Mouse (Mus musculus): ENCODE results near the gene Atxn7. TPM values are rescaled to one million over a fixed set of nuclear protein-coding genes. Genes with fewer than 3 reads are reported as not detected.
"Not testable (repeated sequence)": the region's sequence is repeated elsewhere in the genome, so short reads cannot be mapped to it uniquely, and the experiment has no call there.

The Atxn7 gene
- 4.2 and 5.9 TPM in 2 replicates for polyA plus RNA-seq (2015; fragmentation: Nextera tagmentation; extraction: Ambion mirVana)

DNA sequence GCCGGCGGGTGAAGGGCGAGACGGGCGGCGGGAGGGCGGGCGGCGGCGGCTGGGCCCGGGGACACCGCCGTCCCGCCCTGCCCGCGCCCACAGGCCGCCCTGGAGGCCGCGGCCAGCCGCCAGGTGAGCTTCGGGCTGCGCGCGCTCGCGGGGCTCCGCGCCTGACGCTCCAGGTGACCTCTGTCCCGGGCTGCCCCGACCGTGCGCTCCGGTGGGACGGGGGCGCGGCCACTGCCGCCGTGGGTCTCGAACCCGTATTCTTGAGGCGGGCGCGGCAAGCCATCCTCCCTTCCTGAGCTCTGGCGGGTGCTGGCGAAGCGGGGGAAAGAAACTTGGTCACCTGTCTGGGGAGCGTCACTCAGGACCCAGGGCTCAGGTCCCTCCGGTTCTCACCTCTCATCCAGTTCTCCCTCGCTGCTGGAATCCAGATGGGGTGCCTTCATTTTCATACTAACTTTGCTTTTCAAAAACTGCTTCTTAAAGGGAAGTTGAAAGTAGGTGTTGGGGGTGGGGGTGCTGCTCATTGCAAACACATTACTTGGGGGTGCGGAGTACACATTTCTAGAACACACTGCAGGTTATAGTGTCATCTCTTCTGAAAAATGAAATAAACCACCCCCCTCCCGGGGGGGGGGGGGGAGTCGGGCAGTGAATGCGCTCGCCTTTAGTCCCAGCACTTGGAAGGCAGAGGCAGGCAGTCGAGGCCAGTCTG is at the start of gene Atxn7, which contains the start of gene Thoc7:
TSS of gene Atxn7 (plus strand) at position 40 of the 712 bp plus-strand sequence.
TSS of gene Thoc7 (minus strand) at position 452 of the 712 bp plus-strand sequence.
- WGBS, result 3% methylated on average over 38 of the region's 56 CpGs
- ATAC-seq, result peak; percentile 74
- Histone ChIP-seq H3K9ac (peak within 1 kb of the TSS; percentile 92), H3K36me3 (ENCODE audit: poor library complexity, severe bottlenecking) (no peaks in the 10 kb centered on the region), H3K4me2 (peak within 1 kb of the TSS; percentile 68), H3K4me3 (peak within 1 kb of the TSS; percentile 93), H3K27me3 (no peaks in the 10 kb centered on the region), H3K27ac (peak within 1 kb of the TSS; percentile 79), H3K9me3 (replicated peaks) (no peaks in the 10 kb centered on the region), H3K4me1 (peaks cover 28% of the 10 kb centered on the region)

DNA sequence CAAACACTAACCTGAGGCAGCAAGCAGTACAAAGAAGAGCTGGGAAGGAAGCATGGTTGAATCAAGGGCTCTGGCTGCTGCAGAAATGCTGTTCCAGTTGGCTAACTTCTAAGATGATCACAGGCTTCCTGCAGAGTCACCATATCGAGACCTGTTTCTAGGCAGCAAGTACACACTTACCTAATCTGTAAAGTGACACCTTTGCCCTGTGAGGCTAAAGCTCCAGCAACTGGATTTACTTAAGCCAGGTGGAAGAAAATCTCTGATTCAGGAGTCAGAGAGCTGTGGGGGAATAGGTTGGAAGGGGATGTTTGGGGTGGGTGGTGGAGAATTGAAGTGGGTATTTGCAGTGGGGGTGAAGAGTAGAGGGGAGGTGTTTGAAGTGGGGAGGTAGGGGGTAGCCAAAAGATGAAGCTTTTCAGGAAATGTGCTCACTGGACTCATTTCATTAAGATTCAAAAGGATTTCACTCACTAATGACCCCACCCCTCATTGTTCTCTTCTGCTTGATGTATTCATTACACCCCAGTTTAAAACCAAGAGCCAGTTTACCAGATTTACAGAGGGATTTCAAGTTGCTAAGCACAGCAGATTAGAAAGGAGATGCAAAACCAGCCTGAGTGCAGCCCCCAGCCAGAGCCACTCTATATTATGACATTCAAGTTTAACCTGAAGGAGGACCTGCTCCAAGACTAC is 46.7 kb upstream of the Atxn7 start, which contains the start of gene Gm281:
TSS of gene Gm281 (minus strand) at position 92 of the 696 bp plus-strand sequence.
- Histone ChIP-seq H3K27ac (no peak within 1 kb of the TSS), H3K4me1 (no peaks in the 10 kb centered on the region), H3K27me3 (no peaks in the 10 kb centered on the region), H3K9ac (no peak within 1 kb of the TSS), H3K9me3 (replicated peaks) (no peaks in the 10 kb centered on the region), H3K4me3 (no peak within 1 kb of the TSS), H3K4me2 (no peak within 1 kb of the TSS), H3K36me3 (ENCODE audit: poor library complexity, severe bottlenecking) (no peaks in the 10 kb centered on the region)
- ATAC-seq, result no peak
- WGBS, result 12% methylated on average over 1 of the region's 1 CpGs

DNA sequence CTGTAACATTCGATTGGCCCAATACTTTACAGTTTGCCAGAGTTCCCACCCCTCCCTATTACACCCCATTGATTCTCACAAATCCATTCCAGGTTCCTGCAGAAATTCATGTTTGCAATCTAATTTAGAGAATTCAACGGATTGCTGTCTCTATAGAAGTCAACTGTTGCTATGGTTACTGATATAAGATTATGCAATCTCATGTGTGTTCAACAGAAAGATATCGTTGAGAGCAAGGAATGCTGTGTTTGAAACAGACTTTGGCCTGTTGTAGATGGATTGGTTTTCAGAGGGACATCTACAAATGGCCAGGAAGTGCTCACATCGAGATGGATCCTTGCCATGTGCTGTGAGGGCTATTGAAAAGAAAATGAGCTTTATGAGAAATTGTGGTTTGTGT is 46.0 kb upstream of the Atxn7 start:
- Histone ChIP-seq H3K36me3 (ENCODE audit: poor library complexity, severe bottlenecking) (no peaks in the 10 kb centered on the region), H3K9me3 (replicated peaks) (no peaks in the 10 kb centered on the region), H3K27me3 (no peaks in the 10 kb centered on the region), H3K4me1 (no peaks in the 10 kb centered on the region), H3K4me3 (no peak overlapping the region), H3K4me2 (no peak overlapping the region), H3K9ac (no peak overlapping the region), H3K27ac (no peak overlapping the region)
- WGBS, result 70% methylated on average over 4 of the region's 4 CpGs
- ATAC-seq, result no peak

DNA sequence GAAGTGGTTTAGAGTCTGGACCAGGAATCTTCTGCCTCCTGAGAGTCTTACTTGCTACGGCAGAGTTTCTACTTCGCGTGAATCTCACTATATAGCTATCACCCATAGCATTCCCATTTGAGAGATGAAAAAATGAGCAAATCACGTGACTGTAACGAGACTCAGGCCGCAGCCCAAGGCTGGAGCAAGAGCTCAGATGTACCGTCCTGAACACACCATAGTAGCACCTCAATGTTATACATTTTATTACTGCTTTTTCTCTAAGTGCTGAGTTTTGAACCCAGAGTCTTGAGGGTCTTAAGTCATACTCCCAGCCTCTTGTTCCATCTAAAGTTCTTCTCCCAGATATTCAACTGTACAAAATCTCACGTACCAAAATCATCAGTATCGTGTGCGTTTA is 44.0 kb upstream of the Atxn7 start:
- Histone ChIP-seq H3K4me3 (no peak overlapping the region), H3K27ac (no peak overlapping the region), H3K9ac (no peak overlapping the region), H3K9me3 (replicated peaks) (no peaks in the 10 kb centered on the region), H3K27me3 (no peaks in the 10 kb centered on the region), H3K36me3 (ENCODE audit: poor library complexity, severe bottlenecking) (no peaks in the 10 kb centered on the region), H3K4me1 (no peaks in the 10 kb centered on the region), H3K4me2 (no peak overlapping the region)
- 0 out of 2 replicates have a peak, but pooled peaks have one; percentile 31 for ATAC-seq
- WGBS, result 88% methylated on average over 10 of the region's 10 CpGs

DNA sequence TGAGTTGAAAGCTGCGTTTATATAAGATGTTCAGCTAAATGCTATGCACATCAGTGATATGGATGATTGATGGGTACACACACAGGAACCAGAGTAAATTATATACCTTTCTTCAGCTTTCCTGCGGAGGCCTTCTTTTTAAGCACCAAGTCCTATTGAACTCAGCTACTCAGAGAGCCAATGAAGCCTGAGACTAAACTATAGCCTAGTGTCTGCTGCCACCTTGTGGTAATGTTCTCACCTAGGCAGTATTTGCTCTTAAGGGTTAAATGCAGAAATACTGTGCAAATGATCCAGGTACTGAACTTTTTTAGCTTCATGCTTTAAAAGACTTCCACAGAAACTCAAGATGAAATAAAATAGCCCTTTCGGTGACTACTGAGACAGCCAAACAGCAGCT is 43.6 kb upstream of the Atxn7 start:
- H3K27me3 ChIP-seq, result no peaks in the 10 kb centered on the region
- ATAC-seq, result peak; percentile 93

DNA sequence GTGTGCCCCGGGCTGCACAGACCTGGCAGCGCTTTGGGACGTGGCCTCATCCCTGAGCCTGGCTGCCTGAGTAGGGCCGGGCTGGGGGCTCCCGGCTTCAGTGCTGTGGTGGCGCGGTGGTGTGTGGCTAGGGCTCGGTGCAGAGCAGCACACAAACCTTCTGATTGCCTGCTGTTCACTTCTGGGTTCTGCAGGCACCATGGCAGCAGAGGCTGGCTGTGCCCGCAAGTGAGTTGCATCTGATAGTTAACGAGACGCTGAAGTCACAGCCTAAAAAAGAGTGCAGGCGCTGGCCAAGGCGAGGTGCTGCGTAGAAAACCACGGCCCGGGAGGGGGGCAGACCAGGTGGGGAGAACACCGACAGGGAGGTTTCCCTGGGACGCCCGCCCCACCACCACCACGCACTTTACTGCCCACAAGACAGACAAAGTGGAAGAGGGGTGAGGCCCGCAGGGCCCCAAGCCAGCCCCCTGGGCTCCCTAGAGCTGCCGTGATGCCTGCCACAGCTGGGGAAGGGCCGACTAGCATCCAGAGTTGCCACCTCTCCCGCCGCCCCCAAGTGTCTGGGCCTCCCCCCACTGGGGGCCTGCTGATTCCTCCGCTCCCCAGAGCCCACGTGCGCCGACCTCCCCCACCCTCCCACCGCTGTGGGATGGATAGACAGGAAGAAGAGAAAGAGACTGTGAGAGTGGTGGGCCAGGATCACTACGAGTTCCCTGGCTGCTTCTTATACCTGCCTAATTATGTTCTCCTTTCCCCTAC is 27.8 kb upstream of the Atxn7 start:
- Histone ChIP-seq H3K36me3 (ENCODE audit: poor library complexity, severe bottlenecking) (no peaks in the 10 kb centered on the region), H3K9ac (peak overlapping the region; percentile 48), H3K4me3 (peak overlapping the region; percentile 30), H3K4me1 (0 out of 2 replicates have a peak, but pooled peaks cover 4% of the 10 kb centered on the region), H3K27me3 (no peaks in the 10 kb centered on the region), H3K27ac (no peak overlapping the region), H3K9me3 (replicated peaks) (peaks cover 5% of the 10 kb centered on the region; the same call in 1 of the 2 replicates), H3K4me2 (peak overlapping the region; percentile 57)
- ATAC-seq, result peak; percentile 78
- 31% methylated on average over 29 of the region's 31 CpGs for WGBS

More for the DNA sequence above, 43.6 kb upstream of the Atxn7 start:
- no peaks in the 10 kb centered on the region for H3K36me3 ChIP-seq (ENCODE audit: poor library complexity, severe bottlenecking)
- no peak overlapping the region for H3K4me2 ChIP-seq
- no peak overlapping the region for H3K27ac ChIP-seq
- 34% methylated on average over 3 of the region's 3 CpGs for WGBS
- no peak overlapping the region for H3K4me3 ChIP-seq
- H3K9ac ChIP-seq, result no peak overlapping the region
- no peaks in the 10 kb centered on the region for H3K9me3 ChIP-seq (replicated peaks)
- no peaks in the 10 kb centered on the region for H3K4me1 ChIP-seq

DNA sequence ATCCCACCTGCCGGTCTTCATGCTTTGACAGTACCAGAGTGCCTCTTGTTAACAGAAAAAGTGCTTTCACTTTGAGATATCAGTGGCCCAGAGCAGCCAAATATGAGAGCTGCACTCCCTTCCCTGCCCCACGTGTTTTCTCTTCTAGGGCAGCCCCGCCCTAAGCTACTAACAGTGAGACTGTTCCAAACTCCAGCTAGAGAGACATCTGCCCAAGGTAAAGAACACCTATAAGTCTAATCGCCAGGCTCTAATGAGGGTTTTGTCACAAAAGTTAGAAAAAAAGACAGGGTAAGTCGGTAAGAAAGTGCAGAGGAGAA is 27.2 kb upstream of the Atxn7 start:
- H3K9ac ChIP-seq, result no peak overlapping the region
- H3K27ac ChIP-seq, result no peak overlapping the region
- peak overlapping the region; percentile 57 for H3K4me2 ChIP-seq
- H3K4me1 ChIP-seq, result 0 out of 2 replicates have a peak, but pooled peaks cover 4% of the 10 kb centered on the region
- no peak overlapping the region for H3K4me3 ChIP-seq
- H3K9me3 ChIP-seq (replicated peaks), result peaks cover 5% of the 10 kb centered on the region; the same call in 1 of the 2 replicates
- no peaks in the 10 kb centered on the region for H3K27me3 ChIP-seq
- no peak; the same call in 1 of the 2 replicates for ATAC-seq
- WGBS, result 52% methylated on average over 5 of the region's 5 CpGs
- no peaks in the 10 kb centered on the region for H3K36me3 ChIP-seq (ENCODE audit: poor library complexity, severe bottlenecking)

DNA sequence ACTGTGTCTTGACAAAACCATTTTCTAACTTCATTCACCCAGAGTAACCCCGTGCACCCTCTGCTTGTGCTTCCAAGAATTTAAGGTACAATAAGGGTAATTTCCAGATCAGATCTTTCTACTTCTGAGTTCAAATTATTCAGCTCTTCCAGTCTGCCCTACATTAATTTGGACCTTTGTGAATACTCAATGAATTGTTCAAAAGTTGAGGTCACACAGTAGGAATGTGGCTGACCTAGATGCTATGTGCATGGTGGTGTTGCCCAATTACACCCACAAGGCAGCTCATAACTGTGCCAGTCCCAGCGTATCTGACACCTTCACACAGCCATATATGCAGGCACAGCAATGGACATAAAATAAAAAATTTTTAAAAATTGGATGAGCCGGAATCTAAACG is 16.6 kb upstream of the Atxn7 start:
- H3K4me1 ChIP-seq, result no peaks in the 10 kb centered on the region
- no peak overlapping the region for H3K9ac ChIP-seq
- no peaks in the 10 kb centered on the region for H3K9me3 ChIP-seq (replicated peaks)
- 89% methylated on average over 4 of the region's 4 CpGs for WGBS
- no peak overlapping the region for H3K4me3 ChIP-seq
- no peaks in the 10 kb centered on the region for H3K27me3 ChIP-seq
- no peak overlapping the region for H3K4me2 ChIP-seq
- H3K27ac ChIP-seq, result no peak overlapping the region
- ATAC-seq, result no peak
- H3K36me3 ChIP-seq (ENCODE audit: poor library complexity, severe bottlenecking), result peaks cover 31% of the 10 kb centered on the region

DNA sequence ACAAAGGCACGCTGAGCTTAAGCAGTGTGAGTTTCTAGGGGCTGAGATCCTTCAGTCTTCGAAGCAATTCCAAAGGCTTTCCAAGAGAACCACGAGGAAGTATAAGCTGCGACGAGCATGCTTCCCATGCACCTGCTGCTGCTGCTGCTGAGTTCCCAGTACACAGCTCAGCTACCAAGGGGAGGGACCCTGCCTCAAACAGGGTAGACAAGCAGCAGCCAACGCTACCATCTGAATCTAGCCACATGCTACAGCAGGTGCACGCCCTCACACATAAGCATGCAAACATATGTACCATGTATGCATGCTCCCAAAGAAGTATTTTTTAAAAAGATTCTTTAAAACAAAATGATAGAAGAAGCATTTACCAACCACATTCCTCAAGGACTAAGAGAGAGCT is 12.9 kb upstream of the Atxn7 start:
- 90% methylated on average over 7 of the region's 7 CpGs for WGBS
- H3K36me3 ChIP-seq (ENCODE audit: poor library complexity, severe bottlenecking), result peaks cover 56% of the 10 kb centered on the region
- peak; percentile 54; the same call in 1 of the 2 replicates for ATAC-seq

DNA sequence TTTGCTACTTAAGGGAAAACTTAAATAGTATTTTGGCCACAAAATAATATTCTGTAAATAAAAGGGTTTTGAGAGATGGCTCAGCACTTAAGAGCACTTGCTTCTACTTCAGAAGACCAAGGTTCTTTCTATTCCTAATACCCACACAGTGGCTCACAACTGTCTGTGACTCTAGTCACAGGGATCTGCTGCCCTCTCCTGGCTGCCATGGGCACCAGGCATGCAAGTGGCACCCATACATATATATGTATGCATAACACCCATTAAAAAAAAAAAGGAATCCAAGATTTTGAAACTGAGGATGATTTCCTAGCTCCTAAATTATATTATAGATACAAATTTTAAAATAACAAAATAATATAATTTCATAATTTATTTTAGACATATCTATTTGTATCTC is 10.8 kb upstream of the Atxn7 start:
- ATAC-seq, result peak; percentile 71; the same call in 1 of the 2 replicates
- Histone ChIP-seq H3K9ac (no peak overlapping the region), H3K36me3 (ENCODE audit: poor library complexity, severe bottlenecking) (peaks cover 61% of the 10 kb centered on the region)

More for the DNA sequence above, 12.9 kb upstream of the Atxn7 start:
- H3K9me3 ChIP-seq (replicated peaks), result no peaks in the 10 kb centered on the region
- no peak overlapping the region for H3K4me2 ChIP-seq
- no peak overlapping the region for H3K4me3 ChIP-seq
- H3K4me1 ChIP-seq, result no peaks in the 10 kb centered on the region
- no peaks in the 10 kb centered on the region for H3K27me3 ChIP-seq
- no peak overlapping the region for H3K9ac ChIP-seq
- H3K27ac ChIP-seq, result no peak overlapping the region

DNA sequence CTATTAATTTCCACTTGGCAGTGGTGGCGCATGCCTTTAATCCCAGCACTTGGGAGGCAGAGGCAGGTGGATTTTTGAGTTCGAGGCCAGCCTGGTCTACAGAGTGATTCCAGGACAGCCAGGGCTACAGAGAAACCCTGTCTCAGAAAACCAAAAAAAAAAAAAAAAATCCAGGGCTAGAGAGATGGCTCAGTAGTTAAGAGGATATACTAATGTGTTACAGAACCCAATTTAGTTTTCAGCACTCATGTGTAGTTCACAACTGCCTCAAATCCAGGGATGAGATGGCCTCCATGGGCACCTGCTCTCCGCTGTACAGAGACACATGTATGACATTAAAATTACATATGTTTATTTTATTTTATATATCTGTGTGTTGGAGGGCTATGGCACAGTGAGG is 9.1 kb upstream of the Atxn7 start:
- H3K4me1 ChIP-seq; H3K4me2 ChIP-seq; ATAC-seq; H3K9me3 ChIP-seq (replicated peaks); H3K27ac ChIP-seq; H3K27me3 ChIP-seq; H3K9ac ChIP-seq; H3K4me3 ChIP-seq: not testable (repeated sequence)
- H3K36me3 ChIP-seq (ENCODE audit: poor library complexity, severe bottlenecking), result peaks cover 62% of the 10 kb centered on the region
- 94% methylated on average over 3 of the region's 3 CpGs for WGBS

More for the DNA sequence above, 10.8 kb upstream of the Atxn7 start:
- Histone ChIP-seq H3K9me3 (replicated peaks) (no peaks in the 10 kb centered on the region), H3K4me3 (no peak overlapping the region), H3K27ac (no peak overlapping the region), H3K27me3 (no peaks in the 10 kb centered on the region), H3K4me1 (no peaks in the 10 kb centered on the region), H3K4me2 (no peak overlapping the region)

DNA sequence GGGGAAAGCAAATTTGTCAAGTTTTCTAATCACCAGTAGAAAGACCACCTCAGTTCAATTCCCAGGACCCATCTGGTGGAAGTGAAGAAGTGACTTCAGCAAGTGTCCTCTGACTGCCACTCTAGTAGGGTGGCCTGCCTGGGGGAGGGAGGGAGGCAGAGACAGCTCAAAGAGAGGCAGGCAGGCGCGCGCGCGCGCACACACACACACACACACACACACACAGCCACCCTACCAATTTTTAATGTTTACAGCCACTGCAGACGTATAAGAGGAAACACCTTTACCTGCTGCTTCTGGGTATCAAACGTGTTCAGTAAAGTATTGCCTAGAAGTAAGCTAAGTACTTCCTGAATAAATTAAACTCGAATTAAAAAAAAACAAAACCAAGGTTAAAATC is 1.2 kb upstream of the Atxn7 start:
- Histone ChIP-seq H3K27ac (peak overlapping the region; percentile 79), H3K27me3 (no peaks in the 10 kb centered on the region), H3K9ac (peak overlapping the region; percentile 92), H3K36me3 (ENCODE audit: poor library complexity, severe bottlenecking) (peaks cover 10% of the 10 kb centered on the region), H3K4me2 (peak overlapping the region; percentile 68), H3K9me3 (replicated peaks) (no peaks in the 10 kb centered on the region), H3K4me3 (peak overlapping the region; percentile 93), H3K4me1 (peaks cover 28% of the 10 kb centered on the region)
- peak; percentile 66 for ATAC-seq
- 0% methylated on average over 9 of the region's 9 CpGs for WGBS

Data from forebrain, embryonic 13.5 days (tissue).